Comparison of ENCODE assay signal across 8 mouse cellular contexts in genomic region chr11:59290702-59291303, GRCm38 (mm10). TPM values are rescaled to one million over a fixed set of nuclear protein-coding genes. Genes with fewer than 3 reads are reported as not detected.
A peak's percentile ranks its signal among the peaks of the same experiment; 100 is the strongest.
DNase-seq lines count a peak whose midpoint lies in the region; ATAC-seq and TF ChIP-seq lines count a peak whose summit lies in the region.
"Had no signal": no experiment of that assay in that cellular context is flagged by ENCODE, and none has a peak within 500 bp of the region (broad histone marks: within the 10 kb centered on the region; RNA-seq: fewer than 3 reads in every experiment).

Gene Wnt3a, minus strand, starts transcription at chr11:59290752.

- no peak within 1 kb of the TSS for H3K9ac ChIP-seq in embryonic facial prominence, embryonic 15.5 days
- no peak within 1 kb of the TSS for H3K9ac ChIP-seq in intestine, embryonic 14.5 days (ENCODE audit: low read length)
- H3K9ac ChIP-seq in neural tube, embryonic 14.5 days (replicated peaks; ENCODE audit: low read depth, low read length) = no peak within 1 kb of the TSS; the same call in 1 of the 2 replicates

- no peak for ATAC-seq in embryonic facial prominence, embryonic 15.5 days (ENCODE audit: insufficient number of reproducible peaks, low FRiP score, low TSS enrichment, low read depth)
- no peak for ATAC-seq in intestine, embryonic 14.5 days (replicated peaks; ENCODE audit: low FRiP score, low TSS enrichment, low read depth)
- no peak for ATAC-seq in neural tube, embryonic 14.5 days (ENCODE audit: low read depth)

- H3K27ac ChIP-seq in embryonic facial prominence, embryonic 15.5 days (replicated peaks) = no peak within 1 kb of the TSS
- H3K27ac ChIP-seq in intestine, embryonic 14.5 days (ENCODE audit: low read depth) = no peak within 1 kb of the TSS
- no peak within 1 kb of the TSS for H3K27ac ChIP-seq in neural tube, embryonic 14.5 days (ENCODE audit: low read depth, low read length)

- H3K4me2 ChIP-seq in embryonic facial prominence, embryonic 15.5 days (replicated peaks) = peak within 1 kb of the TSS; percentile 68
- peak within 1 kb of the TSS; percentile 48 for H3K4me2 ChIP-seq in intestine, embryonic 14.5 days (ENCODE audit: low read length)
- H3K4me2 ChIP-seq in neural tube, embryonic 14.5 days (ENCODE audit: low read depth, low read length) = peak within 1 kb of the TSS; percentile 42

- H3K4me3 ChIP-seq in lung, adult 2 months (replicated peaks; ENCODE audit: extremely low read depth, low read depth, low read length) = peak within 1 kb of the TSS; percentile 38
- H3K4me3 ChIP-seq in embryonic facial prominence, embryonic 15.5 days (replicated peaks) = peak within 1 kb of the TSS; percentile 42
- H3K4me3 ChIP-seq in intestine, embryonic 14.5 days (ENCODE audit: low read depth, low read length) = peak within 1 kb of the TSS; percentile 17; the same call in 1 of the 2 replicates
- H3K4me3 ChIP-seq in neural tube, embryonic 14.5 days (ENCODE audit: low read depth, low read length) = peak within 1 kb of the TSS; percentile 27

- no peak for TF ChIP-seq POLR2A in lung, adult 2 months (IDR thresholded peaks at IDR 0.05; ENCODE audit: borderline replicate concordance, extremely low read depth, low read depth, low read length)

- H3K27me3 ChIP-seq in embryonic facial prominence, embryonic 15.5 days = peaks cover 86% of the 10 kb centered on the region
- H3K27me3 ChIP-seq in intestine, embryonic 14.5 days (replicated peaks; ENCODE audit: control insufficient read depth, insufficient read depth, low read length) = peaks cover 90% of the 10 kb centered on the region
- peaks cover 60% of the 10 kb centered on the region for H3K27me3 ChIP-seq in neural tube, embryonic 14.5 days (ENCODE audit: control insufficient read depth, insufficient read depth, low read length)

- H3K36me3 ChIP-seq in embryonic facial prominence, embryonic 15.5 days = no peaks in the 10 kb centered on the region
- no peaks in the 10 kb centered on the region for H3K36me3 ChIP-seq in intestine, embryonic 14.5 days (ENCODE audit: control insufficient read depth, insufficient read depth, low read length)
- H3K36me3 ChIP-seq in neural tube, embryonic 14.5 days (ENCODE audit: control insufficient read depth, insufficient read depth, low read length) = no peaks in the 10 kb centered on the region

- no peaks in the 10 kb centered on the region for H3K9me3 ChIP-seq in embryonic facial prominence, embryonic 15.5 days (replicated peaks)
- H3K9me3 ChIP-seq in intestine, embryonic 14.5 days (ENCODE audit: control insufficient read depth, low read length) = no peaks in the 10 kb centered on the region
- no peaks in the 10 kb centered on the region for H3K9me3 ChIP-seq in neural tube, embryonic 14.5 days (ENCODE audit: control insufficient read depth, low read length)

- peak; percentile 42 for DNase-seq in lung, adult 2 months
- no peak for DNase-seq in lung, postnatal 36 days
- no peak for DNase-seq in intestine, embryonic 14.5 days (ENCODE audit: low spot score)
- no peak for DNase-seq in cerebellum, adult 11-12 months
- DNase-seq in adrenal gland, adult 18-20 months (ENCODE audit: low spot score in 2 of 2) = no peak
- DNase-seq: thymus, postnatal 25 days had no signal

- TF ChIP-seq CTCF in lung, adult 2 months (IDR thresholded peaks at IDR 0.05; ENCODE audit: insufficient read depth, low read length) = no peak

- WGBS in lung, adult 2 months = 2% methylated on average over 49 of the region's 60 CpGs
- under 1% methylated on average over 58 of the region's 60 CpGs for WGBS in embryonic facial prominence, embryonic 15.5 days
- 1% methylated on average over 31 of the region's 60 CpGs for WGBS in intestine, embryonic 14.5 days
- 1% methylated on average over 31 of the region's 60 CpGs for WGBS in neural tube, embryonic 14.5 days

- no peaks in the 10 kb centered on the region for H3K4me1 ChIP-seq in lung, adult 2 months (ENCODE audit: control insufficient read depth, insufficient read depth, low read length)
- H3K4me1 ChIP-seq in embryonic facial prominence, embryonic 15.5 days = peaks cover 27% of the 10 kb centered on the region
- H3K4me1 ChIP-seq in intestine, embryonic 14.5 days (replicated peaks; ENCODE audit: control insufficient read depth, insufficient read depth, low read length) = no peaks in the 10 kb centered on the region
- peaks cover 9% of the 10 kb centered on the region; the same call in 1 of the 2 replicates for H3K4me1 ChIP-seq in neural tube, embryonic 14.5 days (ENCODE audit: control insufficient read depth, insufficient read depth, low read length)

RNA-seq across cellular contexts. Expression of gene Wnt3a, which starts in this region (rescaled TPM):
- polyA plus RNA-seq in lung, adult 2 months (2012; rRNA removed) = 9.4 and 15.4 TPM in 2 replicates
- polyA plus RNA-seq in embryonic facial prominence, embryonic 15.5 days (2015; fragmentation: Nextera tagmentation; extraction: Ambion mirVana) = 2.5 and 3.4 TPM in 2 replicates
- polyA plus RNA-seq in intestine, embryonic 14.5 days (2014; fragmentation: Nextera tagmentation; extraction: Ambion mirVana) = not detected in 2 replicates
- 0.12 and 0.31 TPM in 2 replicates for polyA plus RNA-seq in neural tube, embryonic 14.5 days (2014; fragmentation: Nextera tagmentation; extraction: Ambion mirVana)
- total RNA-seq in adrenal gland, adult 18-20 months (2021) = not detected
